Mouse (Mus musculus): ENCODE data around the gene Dusp1.

GRCm38 (mm10) chr17:26578771-26579170 is 16.8 kb upstream of the Dusp1 start:
- TF ChIP-seq CTCF (IDR thresholded peaks at IDR 0.05; ENCODE audit: low read depth, low read length) (no peak), GATA1 (IDR thresholded peaks at IDR 0.05; ENCODE audit: borderline replicate concordance, low read length) (no peak), GATA2 (IDR thresholded peaks at IDR 0.05; ENCODE audit: borderline replicate concordance, low read depth, low read length) (no peak)
